Mouse (Mus musculus): ENCODE data around the gene Spaca7.

DNA sequence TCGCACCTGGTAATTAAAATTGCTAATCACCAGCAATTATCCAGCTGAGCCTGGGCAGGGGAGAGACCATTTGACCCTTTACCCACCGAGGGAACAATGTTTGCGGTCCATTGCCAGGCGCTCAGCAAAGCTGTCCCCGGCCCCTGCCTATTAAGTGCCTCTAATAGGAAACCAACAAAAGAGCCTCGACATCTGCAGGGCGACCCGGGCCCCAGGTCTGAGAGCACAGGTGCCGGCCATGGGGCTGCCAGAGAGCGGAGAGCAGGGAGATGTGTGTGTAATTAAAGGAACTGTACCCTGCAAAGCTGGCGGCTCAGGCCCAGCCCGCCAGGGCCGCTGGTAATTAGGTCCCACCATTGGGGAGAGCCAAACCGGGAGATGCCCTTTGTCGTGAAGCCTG is 24.6 kb upstream of the Spaca7 start:
- TF ChIP-seq TAL1 (IDR thresholded peaks at IDR 0.05; ENCODE audit: low read length) (no peak), GATA1 (IDR thresholded peaks at IDR 0.05; ENCODE audit: low read length) (no peak)
